Mouse (Mus musculus) gastrocnemius, adult 2 months (tissue): ENCODE measurements around the gene Ndc1. TPM values are rescaled to one million over a fixed set of nuclear protein-coding genes. Genes with fewer than 3 reads are reported as not detected.
A peak's percentile ranks its signal among the peaks of the same experiment; 100 is the strongest.

ENCODE experiments used
- DNase-seq: peaks from one replicate; pipeline ENCODE4 v3.0.0; 2022
- H3K27ac ChIP-seq: fragments of 200-600 bp; 2 replicates; pipeline ENCODE4 v1.8.1; 2022; ENCODE audit warnings: mild to moderate bottlenecking
- H3K4me3 ChIP-seq: fragments of 200-600 bp; 2 replicates; pipeline ENCODE4 v1.8.1; 2022; ENCODE audit warnings: mild to moderate bottlenecking, moderate library complexity
- CTCF ChIP-seq: fragments of 200-600 bp; IDR thresholded peaks from 2 replicates; pipeline ENCODE4 v1.8.1; 2022; ENCODE audit warnings: antibody characterized with exemption, mild to moderate bottlenecking, moderate library complexity
- intact Hi-C: fragments of 180-260 bp; cut with DNase I; formaldehyde crosslinking; loops from one replicate; pipeline ENCODE4 v1.15.1; 2025
- microRNA-seq: library from miRNA; unstranded; fragments of <30 nt; microRNA quantifications from one replicate; pipeline ENCODE4 v1.2.0, GENCODE M21; 2021
- total RNA-seq, 2 experiments: library from RNA; stranded (reverse); gene quantifications; 2 replicates each; pipeline ENCODE4 v1.2.3; 2021

Gene Ndc1
- total RNA-seq, 2 experiments from 2014 or later, result 6.0 to 8.4 TPM

GRCm38 (mm10) chr4:107453141-107453984 is 85.8 kb downstream of the Ndc1 start:
- DNase-seq, result peak; percentile 86
- no peak overlapping the region for H3K4me3 ChIP-seq
- peak; percentile 89 for TF ChIP-seq CTCF
- intact Hi-C loops, result no loop called here
- no peak overlapping the region for H3K27ac ChIP-seq

GRCm38 (mm10) chr4:107457602-107458001 is 90.0 kb downstream of the Ndc1 start:
- intact Hi-C loops, result no loop called here
- no peak overlapping the region for H3K27ac ChIP-seq
- DNase-seq, result no peak
- H3K4me3 ChIP-seq, result peak overlapping the region; percentile 45
- TF ChIP-seq CTCF, result no peak

- no peak for DNase-seq
- Histone ChIP-seq H3K27ac (no peak overlapping the region), H3K4me3 (no peak overlapping the region)
- no peak for TF ChIP-seq CTCF
- intact Hi-C loops, result no loop called here
Measured at GRCm38 (mm10) chr4:107458907-107459306, 91.3 kb downstream of the Ndc1 start.

GRCm38 (mm10) chr4:107459461-107459860 is 91.9 kb downstream of the Ndc1 start:
- no peak overlapping the region for H3K4me3 ChIP-seq
- TF ChIP-seq CTCF, result no peak
- no peak overlapping the region for H3K27ac ChIP-seq
- peak; percentile 34 for DNase-seq
- intact Hi-C loops, result no loop called here

- no peak overlapping the region for H3K27ac ChIP-seq
- TF ChIP-seq CTCF, result no peak
- intact Hi-C loops, result no loop called here
- no peak for DNase-seq
- no peak overlapping the region for H3K4me3 ChIP-seq
Measured at GRCm38 (mm10) chr4:107460468-107460867, 92.9 kb downstream of the Ndc1 start.

Small RNAs within 50 kb of the gene (microRNA-seq; reads per million reads assigned to microRNA genes)
- gene Gm24804, result not detected

Other genes with a start within 250 kb of the Ndc1 start
- gene Tmem59, start 189.4 kb upstream of the Ndc1 start, total RNA-seq, result 10 to 100 TPM; 68.2 to 84.3 TPM
- gene Tceanc2, start 188.7 kb upstream of the Ndc1 start, total RNA-seq, result 10 to 100 TPM; 12.6 to 13.2 TPM
- not detected for gene Ldlrad1, start 158.6 kb upstream of the Ndc1 start, total RNA-seq
- gene Lrrc42, start 114.3 kb upstream of the Ndc1 start, total RNA-seq, result 1 to 10 TPM; 8.0 to 8.2 TPM
- gene Hspb11, start 114.2 kb upstream of the Ndc1 start, total RNA-seq, result 10 to 100 TPM in 1 of 2 experiments, 1 to 10 TPM in 1; 8.1 to 10.8 TPM
- under 1 TPM in 1 of 2 experiments, not detected in 1; 0.22 TPM for gene Dio1, start 60.6 kb upstream of the Ndc1 start, total RNA-seq
- 10 to 100 TPM in 1 of 2 experiments, 1 to 10 TPM in 1; 8.2 to 10.1 TPM for gene Yipf1, start 53.4 kb upstream of the Ndc1 start, total RNA-seq
- under 1 TPM; 0.15 to 0.20 TPM for gene Glis1, start 66.8 kb downstream of the Ndc1 start, total RNA-seq